Mouse (Mus musculus) MEL (cell line): ENCODE data around the gene Vma21. TPM values are rescaled to one million over a fixed set of nuclear protein-coding genes. Genes with fewer than 3 reads are reported as not detected.
A peak's percentile ranks its signal among the peaks of the same experiment; 100 is the strongest.

ENCODE experiments used
- DNase-seq: peaks from one replicate; pipeline ENCODE4 v3.0.0; 2011; ENCODE audit warnings: low read depth, low spot score
- H3K27ac ChIP-seq: 2 replicates; pipeline ENCODE4 v1.5.1; 2012; ENCODE audit warnings: low read depth, mild to moderate bottlenecking, control low read depth, low read length, moderate library complexity; ENCODE audit not compliant: control insufficient read depth
- H3K27me3 ChIP-seq, 2 experiments: fragments of 150-350 bp in 1 of 2; sonication (generic) in 1 of 2; 2 replicates each; pipeline ENCODE4 v1.6.1; 2012; ENCODE audit warnings: low read length in 2 of 2, mild to moderate bottlenecking in 2 of 2, improper control_type of control experiment in 1 of 2, moderate library complexity in 1 of 2; ENCODE audit not compliant: insufficient read depth in 2 of 2, control insufficient read depth in 1 of 2
- H3K36me3 ChIP-seq, 2 experiments: 2 replicates each; pipeline ENCODE4 v1.6.1; 2012 to 2014; ENCODE audit warnings: low read length in 2 of 2, improper control_type of control experiment in 1 of 2, inconsistent platforms in 1 of 2, mild to moderate bottlenecking in 1 of 2; ENCODE audit not compliant: insufficient read depth in 2 of 2, control insufficient read depth in 1 of 2
- H3K4me1 ChIP-seq, 2 experiments: fragments of 150-350 bp in 1 of 2; sonication (generic) in 1 of 2; 2 replicates each; pipeline ENCODE4 v1.6.1; 2012; ENCODE audit warnings: low read length in 2 of 2, improper control_type of control experiment in 1 of 2, mild to moderate bottlenecking in 1 of 2; ENCODE audit not compliant: insufficient read depth in 2 of 2, control insufficient read depth in 1 of 2
- H3K4me3 ChIP-seq, 2 experiments: fragments of 150-350 bp in 1 of 2; sonication (generic) in 1 of 2; 2 replicates each; pipeline ENCODE4 v1.5.1; 2012; ENCODE audit warnings: low read depth in 2 of 2, low read length in 2 of 2, mild to moderate bottlenecking in 2 of 2, moderate library complexity in 2 of 2, control low read depth in 1 of 2, improper control_type of control experiment in 1 of 2; ENCODE audit not compliant: control insufficient read depth in 1 of 2, insufficient read depth in 1 of 2
- H3K79me2 ChIP-seq: 2 replicates; pipeline ENCODE4 v1.6.1; 2012; ENCODE audit warnings: mild to moderate bottlenecking, low read length, moderate library complexity; ENCODE audit not compliant: control insufficient read depth, poor library complexity, insufficient read depth
- H3K9ac ChIP-seq: 2 replicates; pipeline ENCODE4 v1.6.1; 2012; ENCODE audit warnings: low read depth, mild to moderate bottlenecking, control low read depth, low read length, moderate library complexity; ENCODE audit not compliant: control insufficient read depth, poor library complexity, severe bottlenecking
- H3K9me3 ChIP-seq: fragments of 150-350 bp; sonication (generic); replicated peaks from 2 replicates; pipeline ENCODE4 v1.6.1; 2012; ENCODE audit warnings: mild to moderate bottlenecking, low read length, improper control_type of control experiment, moderate library complexity; ENCODE audit not compliant: insufficient read depth
- BHLHE40 ChIP-seq: IDR thresholded peaks from 2 replicates; pipeline ENCODE4 v1.6.1; 2012; ENCODE audit warnings: low read depth, mild to moderate bottlenecking, inconsistent platforms, low read length, improper control_type of control experiment, borderline replicate concordance
- CHD2 ChIP-seq: IDR thresholded peaks from 2 replicates; pipeline ENCODE4 v1.6.1; 2011; ENCODE audit warnings: low read length, improper control_type of control experiment
- CTCF ChIP-seq, 3 experiments: IDR thresholded peaks in 2 of 3; conservative IDR thresholded peaks in 1 of 3; 2 replicates each; pipeline ENCODE4 v1.5.1; 2011 to 2012; ENCODE audit warnings: low read length in 3 of 3, low read depth in 2 of 3, mild to moderate bottlenecking in 2 of 3, improper control_type of control experiment in 1 of 3, inconsistent platforms in 1 of 3, mixed read lengths in 1 of 3, moderate library complexity in 1 of 3; ENCODE audit not compliant: control insufficient read depth in 1 of 3, insufficient read depth in 1 of 3, poor library complexity in 1 of 3, severe bottlenecking in 1 of 3
- ELF1 ChIP-seq: IDR thresholded peaks from 2 replicates; pipeline ENCODE4 v1.6.1; 2014; ENCODE audit warnings: low read depth, mild to moderate bottlenecking, inconsistent platforms, low read length, improper control_type of control experiment, moderate library complexity
- EP300 ChIP-seq, 2 experiments: IDR thresholded peaks; 2 replicates each; pipeline ENCODE4 v1.6.1; 2011; ENCODE audit warnings: improper control_type of control experiment in 2 of 2, low read length in 2 of 2, low read depth in 1 of 2, mild to moderate bottlenecking in 1 of 2
- GABPA ChIP-seq: IDR thresholded peaks from 2 replicates; pipeline ENCODE4 v1.6.1; 2012; ENCODE audit warnings: low read depth, mild to moderate bottlenecking, inconsistent platforms, low read length, improper control_type of control experiment, moderate library complexity
- GATA1 ChIP-seq: IDR thresholded peaks from 2 replicates; pipeline ENCODE4 v1.6.1; 2011; ENCODE audit warnings: low read depth, low read length, improper control_type of control experiment
- HCFC1 ChIP-seq: IDR thresholded peaks from 2 replicates; pipeline ENCODE4 v1.6.1; 2012; ENCODE audit warnings: low read depth, mild to moderate bottlenecking, inconsistent platforms, low read length, improper control_type of control experiment, moderate library complexity
- JUND ChIP-seq: IDR thresholded peaks from 2 replicates; pipeline ENCODE4 v1.6.1; 2011; ENCODE audit warnings: low read depth, mild to moderate bottlenecking, improper control_type of control experiment, low read length
- KAT2A ChIP-seq: conservative IDR thresholded peaks from 2 replicates; pipeline ENCODE4 v1.6.1; 2012; ENCODE audit warnings: low read depth, low read length, improper control_type of control experiment, inconsistent platforms
- MAFK ChIP-seq: IDR thresholded peaks from 2 replicates; pipeline ENCODE4 v1.6.1; 2011; ENCODE audit warnings: low read depth, mild to moderate bottlenecking, low read length, improper control_type of control experiment, borderline replicate concordance
- MAX ChIP-seq: IDR thresholded peaks from 2 replicates; pipeline ENCODE4 v1.6.1; 2011; ENCODE audit warnings: low read length, improper control_type of control experiment
- MAZ ChIP-seq: IDR thresholded peaks from 2 replicates; pipeline ENCODE4 v1.6.1; 2012; ENCODE audit warnings: low read depth, mild to moderate bottlenecking, inconsistent platforms, low read length, improper control_type of control experiment
- MEF2A ChIP-seq: IDR thresholded peaks from 2 replicates; pipeline ENCODE4 v1.6.1; 2014; ENCODE audit warnings: low read depth, mild to moderate bottlenecking, inconsistent platforms, low read length, improper control_type of control experiment; ENCODE audit not compliant: poor library complexity, insufficient replicate concordance, severe bottlenecking; ENCODE audit errors: extremely low read depth
- MXI1 ChIP-seq: IDR thresholded peaks from 2 replicates; pipeline ENCODE4 v1.6.1; 2011; ENCODE audit warnings: mild to moderate bottlenecking, low read depth, low read length, improper control_type of control experiment
- MYB ChIP-seq: IDR thresholded peaks from 2 replicates; pipeline ENCODE4 v1.6.1; 2011; ENCODE audit warnings: mild to moderate bottlenecking, low read depth, low read length, improper control_type of control experiment
- MYC ChIP-seq: IDR thresholded peaks from 2 replicates; pipeline ENCODE4 v1.6.1; 2011; ENCODE audit warnings: low read depth, mild to moderate bottlenecking, low read length, improper control_type of control experiment, moderate library complexity
- POLR2A ChIP-seq, 2 experiments: IDR thresholded peaks; 2 replicates each; pipeline ENCODE4 v1.6.1; 2011 to 2012; ENCODE audit warnings: low read length in 2 of 2, mild to moderate bottlenecking in 2 of 2, control low read depth in 1 of 2, improper control_type of control experiment in 1 of 2, low read depth in 1 of 2, moderate library complexity in 1 of 2; ENCODE audit not compliant: control insufficient read depth in 1 of 2, insufficient read depth in 1 of 2, poor library complexity in 1 of 2
- POLR2AphosphoS2 ChIP-seq: IDR thresholded peaks from 2 replicates; pipeline ENCODE4 v1.6.1; 2011; ENCODE audit warnings: low read length, improper control_type of control experiment
- POLR2AphosphoS5 ChIP-seq: IDR thresholded peaks from 2 replicates; pipeline ENCODE4 v1.6.1; 2012; ENCODE audit warnings: low read depth, borderline replicate concordance, mild to moderate bottlenecking, inconsistent platforms, low read length, moderate library complexity, mixed read lengths
- RAD21 ChIP-seq: IDR thresholded peaks from 2 replicates; pipeline ENCODE4 v1.6.1; 2011; ENCODE audit warnings: mild to moderate bottlenecking, low read depth, low read length, improper control_type of control experiment
- SIN3A ChIP-seq: IDR thresholded peaks from 2 replicates; pipeline ENCODE4 v1.6.1; 2012; ENCODE audit warnings: low read length, improper control_type of control experiment, inconsistent platforms
- SMC3 ChIP-seq: IDR thresholded peaks from 2 replicates; pipeline ENCODE4 v1.6.1; 2011; ENCODE audit warnings: low read depth, low read length, improper control_type of control experiment
- TAL1 ChIP-seq: IDR thresholded peaks from 2 replicates; pipeline ENCODE4 v1.6.1; 2012; ENCODE audit warnings: mild to moderate bottlenecking, inconsistent platforms, low read length, moderate library complexity, mixed read lengths
- TBP ChIP-seq: IDR thresholded peaks from 2 replicates; pipeline ENCODE4 v1.8.0; 2011; ENCODE audit warnings: low read depth, low read length, improper control_type of control experiment
- TCF12 ChIP-seq: IDR thresholded peaks from 2 replicates; pipeline ENCODE4 v1.6.1; 2014; ENCODE audit warnings: low read depth, mild to moderate bottlenecking, inconsistent platforms, low read length, improper control_type of control experiment, moderate library complexity
- UBTF ChIP-seq: IDR thresholded peaks from 2 replicates; pipeline ENCODE4 v1.6.1; 2012; ENCODE audit warnings: low read depth, mild to moderate bottlenecking, inconsistent platforms, low read length, improper control_type of control experiment, moderate library complexity, borderline replicate concordance; ENCODE audit not compliant: insufficient read depth
- USF1 ChIP-seq: IDR thresholded peaks from 2 replicates; pipeline ENCODE4 v1.6.1; 2014; ENCODE audit warnings: low read depth, mild to moderate bottlenecking, inconsistent platforms, low read length, improper control_type of control experiment, moderate library complexity
- ZKSCAN1 ChIP-seq: IDR thresholded peaks from 2 replicates; pipeline ENCODE4 v1.6.1; 2012; ENCODE audit warnings: low read depth, mild to moderate bottlenecking, inconsistent platforms, low read length, improper control_type of control experiment, moderate library complexity
- ZMIZ1 ChIP-seq: IDR thresholded peaks from 2 replicates; pipeline ENCODE4 v1.6.1; 2012; ENCODE audit warnings: low read depth, mild to moderate bottlenecking, inconsistent platforms, low read length, improper control_type of control experiment, moderate library complexity
- ZNF384 ChIP-seq: IDR thresholded peaks from 2 replicates; pipeline ENCODE4 v1.6.1; 2012; ENCODE audit warnings: low read depth, mild to moderate bottlenecking, inconsistent platforms, low read length, improper control_type of control experiment
- polyA plus RNA-seq, 2 experiments: library from polyadenylated mRNA; stranded (reverse) in 1 of 2; unstranded in 1 of 2; fragments of >175 nt in 1 of 2; fragments of >200 nt in 1 of 2; gene quantifications; 2 replicates each; pipeline versions ENCODE4 v1.2.1 to v1.2.4; 2012; ENCODE audit warnings: low replicate concordance in 2 of 2, low read depth in 1 of 2; ENCODE audit not compliant: insufficient read length in 2 of 2, insufficient read depth in 1 of 2, missing spikeins in 1 of 2
- total RNA-seq: library from RNA; depleted of rRNA; stranded (reverse); fragments of 300-350 nt; gene quantifications from 2 replicates; pipeline ENCODE4 v1.2.3, GENCODE M21; 2012

The Vma21 gene
- total and polyA plus RNA-seq, 3 experiments = 6.2 to 18.2 TPM; not detected in 1

GRCm38 (mm10) chrX:71838911-71839310 is 23.2 kb downstream of the Vma21 start:
- TF ChIP-seq ZNF384 (no peak), CTCF (IDR thresholded peaks at IDR 0.05 in 2 of 3, conservative IDR thresholded peaks at IDR 0.05 in 1 of 3; ENCODE audit: control insufficient read depth in 1 of 3, insufficient read depth in 1 of 3, low read depth in 2 of 3, low read length in 3 of 3, poor library complexity in 1 of 3, severe bottlenecking in 1 of 3) (no peak), UBTF (no peak), MAFK (no peak), BHLHE40 (no peak), TBP (no peak), MEF2A (no peak), MXI1 (no peak), POLR2AphosphoS2 (no peak), POLR2A (IDR thresholded peaks at IDR 0.05; ENCODE audit: control insufficient read depth in 1 of 2, insufficient read depth in 1 of 2, low read depth in 1 of 2, low read length in 2 of 2, poor library complexity in 1 of 2) (no peak), MYB (no peak), CHD2 (no peak), GABPA (no peak), MAX (no peak), ELF1 (no peak), SMC3 (no peak), ZMIZ1 (no peak), SIN3A (no peak), MYC (no peak), ZKSCAN1 (no peak)

GRCm38 (mm10) chrX:71846696-71847095 is 31.0 kb downstream of the Vma21 start:
- no peaks in the 10 kb centered on the region for H3K4me1 ChIP-seq
- H3K9ac ChIP-seq = no peak overlapping the region
- H3K27me3 ChIP-seq = no peaks in the 10 kb centered on the region
- H3K9me3 ChIP-seq = no peaks in the 10 kb centered on the region
- no peak overlapping the region for H3K4me3 ChIP-seq
- no peaks in the 10 kb centered on the region for H3K36me3 ChIP-seq
- peak; percentile 62 for DNase-seq
- no peak overlapping the region for H3K27ac ChIP-seq
- H3K79me2 ChIP-seq = no peaks in the 10 kb centered on the region
- TF ChIP-seq POLR2A (IDR thresholded peaks at IDR 0.05; ENCODE audit: control insufficient read depth in 1 of 2, insufficient read depth in 1 of 2, low read depth in 1 of 2, low read length in 2 of 2, poor library complexity in 1 of 2) = no peak
- TF ChIP-seq MEF2A = no peak
- no peak for TF ChIP-seq POLR2AphosphoS5
- TF ChIP-seq JUND = no peak
- no peak for TF ChIP-seq USF1
- no peak for TF ChIP-seq RAD21
- no peak for TF ChIP-seq MAX
- no peak for TF ChIP-seq MAZ
- no peak for TF ChIP-seq BHLHE40
- peak; percentile 39; the same call in 1 of the 2 replicates for TF ChIP-seq GATA1
- TF ChIP-seq KAT2A = no peak
- TF ChIP-seq HCFC1 = no peak
- no peak for TF ChIP-seq MYB
- TF ChIP-seq TCF12 = 0 out of 2 replicates have a peak, but pooled peaks have one; percentile 15
- no peak for TF ChIP-seq MYC
- TF ChIP-seq SMC3 = no peak
- no peak for TF ChIP-seq TAL1
- TF ChIP-seq MAFK = no peak
- 0 out of 4 replicates have a peak, but pooled peaks of 1 of the 2 experiments have one; percentile 12 for TF ChIP-seq EP300 (IDR thresholded peaks at IDR 0.05; ENCODE audit: low read depth in 1 of 2, low read length in 2 of 2)

More at GRCm38 (mm10) chrX:71838911-71839310, 23.2 kb downstream of the Vma21 start:
- no peak for DNase-seq
- H3K4me1 ChIP-seq = no peaks in the 10 kb centered on the region
- no peaks in the 10 kb centered on the region for H3K79me2 ChIP-seq
- no peak overlapping the region for H3K9ac ChIP-seq
- H3K27me3 ChIP-seq = no peaks in the 10 kb centered on the region
- H3K9me3 ChIP-seq = no peaks in the 10 kb centered on the region
- no peak overlapping the region for H3K4me3 ChIP-seq
- H3K27ac ChIP-seq = no peak overlapping the region
- no peaks in the 10 kb centered on the region for H3K36me3 ChIP-seq
